22 mouse cellular contexts compared by ENCODE assay signal in genomic region chr7:137071346-137071745, GRCm38 (mm10).
DNase-seq lines count a peak whose midpoint lies in the region; ATAC-seq and TF ChIP-seq lines count a peak whose summit lies in the region.
"Had no signal": no experiment of that assay in that cellular context is flagged by ENCODE, and none has a peak within 500 bp of the region (broad histone marks: within the 10 kb centered on the region; RNA-seq: fewer than 3 reads in every experiment).

No protein-coding gene starts in this region.

- intact Hi-C loops in gastrocnemius, adult 2 months (cut with DNase I): loop anchor here (10.0 kb wide), 1 partner anchor 243 kb away; the partner anchor contains the start of gene Ebf3
- intact Hi-C loops in heart, adult 2 months (cut with DNase I): loop anchor here (5.0 kb wide), 1 partner anchor 246 kb away; no protein-coding TSS in a partner anchor

- no peak overlapping the region for H3K4me2 ChIP-seq in midbrain, embryonic 11.5 days
- no peak overlapping the region for H3K4me2 ChIP-seq in midbrain, embryonic 15.5 days

- 81% methylated on average over 6 of the region's 6 CpGs for WGBS in heart, embryonic 10.5 days
- 62% methylated on average over 6 of the region's 6 CpGs for WGBS in heart, adult 2 months
- 91% methylated on average over 6 of the region's 6 CpGs for WGBS in midbrain, embryonic 11.5 days
- WGBS in midbrain, embryonic 15.5 days: 90% methylated on average over 6 of the region's 6 CpGs

- peak; percentile 56; the same call in 1 of the 2 replicates for TF ChIP-seq EP300 in heart, adult 2 months (IDR thresholded peaks at IDR 0.05; ENCODE audit: insufficient read depth, low read depth, low read length)

- H3K9ac ChIP-seq in heart, adult 2 months (ENCODE audit: low read depth, low read length): no peak overlapping the region
- no peak overlapping the region for H3K9ac ChIP-seq in midbrain, embryonic 11.5 days (ENCODE audit: low read length)
- H3K9ac ChIP-seq in midbrain, embryonic 15.5 days: no peak overlapping the region

- peaks cover 30% of the 10 kb centered on the region for H3K4me1 ChIP-seq in heart, embryonic 10.5 days
- H3K4me1 ChIP-seq in heart, adult 2 months (ENCODE audit: control insufficient read depth, insufficient read depth, low read length): peaks cover 8% of the 10 kb centered on the region
- H3K4me1 ChIP-seq in midbrain, embryonic 11.5 days (ENCODE audit: control insufficient read depth, insufficient read depth, low read length): no peaks in the 10 kb centered on the region
- H3K4me1 ChIP-seq in midbrain, embryonic 15.5 days: no peaks in the 10 kb centered on the region; the same call in 1 of the 2 replicates

- H3K27ac ChIP-seq in gastrocnemius, adult 2 months: 0 out of 2 replicates have a peak overlapping the region, but pooled peaks have one; percentile 24
- H3K27ac ChIP-seq in heart, embryonic 10.5 days: no peak overlapping the region
- no peak overlapping the region for H3K27ac ChIP-seq in heart, adult 2 months
- H3K27ac ChIP-seq in midbrain, embryonic 11.5 days (ENCODE audit: low read depth, low read length): no peak overlapping the region
- H3K27ac ChIP-seq in midbrain, embryonic 15.5 days: no peak overlapping the region

- H3K27me3 ChIP-seq in heart, embryonic 10.5 days (ENCODE audit: insufficient read depth, poor library complexity, severe bottlenecking): peaks cover 21% of the 10 kb centered on the region
- H3K27me3 ChIP-seq in heart, adult 2 months (ENCODE audit: control insufficient read depth, insufficient read depth, low read length): no peaks in the 10 kb centered on the region
- no peaks in the 10 kb centered on the region for H3K27me3 ChIP-seq in midbrain, embryonic 11.5 days (ENCODE audit: control insufficient read depth, insufficient read depth, low read length)
- H3K27me3 ChIP-seq in midbrain, embryonic 15.5 days (replicated peaks): 0 out of 2 replicates have a peak, but pooled peaks cover 2% of the 10 kb centered on the region
- H3K27me3 ChIP-seq: CH12.LX, Patski had no signal

- no peak for ATAC-seq in midbrain, embryonic 11.5 days (ENCODE audit: low FRiP score)
- no peak for ATAC-seq in midbrain, embryonic 15.5 days (replicated peaks)
- ATAC-seq: activated CD4-positive, CD25-positive, alpha-beta regulatory T cell, adult 4 months; CD4-positive, CD25-positive, alpha-beta regulatory T cell, adult 4 months; Patski had no signal

- no peak overlapping the region for H3K4me3 ChIP-seq in gastrocnemius, adult 2 months
- H3K4me3 ChIP-seq in heart, embryonic 10.5 days: no peak overlapping the region
- H3K4me3 ChIP-seq in heart, adult 2 months: no peak overlapping the region
- no peak overlapping the region for H3K4me3 ChIP-seq in midbrain, embryonic 11.5 days (ENCODE audit: low read depth, low read length)
- H3K4me3 ChIP-seq in midbrain, embryonic 15.5 days: no peak overlapping the region

- no peaks in the 10 kb centered on the region for H3K36me3 ChIP-seq in heart, embryonic 10.5 days
- no peaks in the 10 kb centered on the region for H3K36me3 ChIP-seq in heart, adult 2 months (ENCODE audit: control insufficient read depth, insufficient read depth, low read length)
- H3K36me3 ChIP-seq in midbrain, embryonic 11.5 days (ENCODE audit: control insufficient read depth, insufficient read depth, low read length): no peaks in the 10 kb centered on the region
- no peaks in the 10 kb centered on the region for H3K36me3 ChIP-seq in midbrain, embryonic 15.5 days (replicated peaks)
- H3K36me3 ChIP-seq: G1E had no signal

- no peak for TF ChIP-seq POLR2A in heart, adult 2 months (IDR thresholded peaks at IDR 0.05; ENCODE audit: insufficient read depth, low read depth, low read length)

- no peak for TF ChIP-seq CTCF in gastrocnemius, adult 2 months (IDR thresholded peaks at IDR 0.05)
- no peak for TF ChIP-seq CTCF in heart, adult 2 months (IDR thresholded peaks at IDR 0.05)

- no peak for DNase-seq in gastrocnemius, adult 2 months
- no peak for DNase-seq in gastrocnemius, adult 18-20 months (ENCODE audit: low spot score)
- DNase-seq in heart, adult 11 months: peak; percentile 89
- DNase-seq in heart, embryonic 10.5 days (ENCODE audit: low spot score): no peak
- peak in 1 of 2 experiments; percentile 22 for DNase-seq in heart, adult 2 months
- DNase-seq in heart, adult 8-10 months (ENCODE audit: low spot score): no peak
- peak; percentile 23 for DNase-seq in midbrain, embryonic 11.5 days (ENCODE audit: low spot score, missing footprints)
- DNase-seq: adrenal gland, adult 2 months; adrenal gland, adult 8-10 months; adrenal gland, postnatal 10 days; adrenal gland, postnatal 14 days; adrenal gland, postnatal 25 days; adrenal gland, postnatal 36 days; B cell, adult 2 months; cerebellum, adult 11 months; cerebellum, adult 11-12 months had no signal

- no peaks in the 10 kb centered on the region for H3K79me2 ChIP-seq in heart, adult 2 months (replicated peaks; ENCODE audit: control insufficient read depth, insufficient read depth, low read length)

- H3K9me3 ChIP-seq in heart, embryonic 10.5 days: no peaks in the 10 kb centered on the region
- no peaks in the 10 kb centered on the region for H3K9me3 ChIP-seq in midbrain, embryonic 11.5 days (ENCODE audit: control insufficient read depth, low read length)
- no peaks in the 10 kb centered on the region for H3K9me3 ChIP-seq in midbrain, embryonic 15.5 days

Comparison
In these comparisons a context has a peak if more than half of its experiments do, and no peak if none do; other contexts are left out.
1. DNase-seq: peak in heart, adult 11 months (single experiment) and midbrain, embryonic 11.5 days (single experiment); none in gastrocnemius, adult 2 months (single experiment), gastrocnemius, adult 18-20 months (single experiment), heart, embryonic 10.5 days (single experiment) and heart, adult 8-10 months (single experiment).